Mouse (Mus musculus): ENCODE results near the gene Meis1.

Gene Meis1

DNA sequence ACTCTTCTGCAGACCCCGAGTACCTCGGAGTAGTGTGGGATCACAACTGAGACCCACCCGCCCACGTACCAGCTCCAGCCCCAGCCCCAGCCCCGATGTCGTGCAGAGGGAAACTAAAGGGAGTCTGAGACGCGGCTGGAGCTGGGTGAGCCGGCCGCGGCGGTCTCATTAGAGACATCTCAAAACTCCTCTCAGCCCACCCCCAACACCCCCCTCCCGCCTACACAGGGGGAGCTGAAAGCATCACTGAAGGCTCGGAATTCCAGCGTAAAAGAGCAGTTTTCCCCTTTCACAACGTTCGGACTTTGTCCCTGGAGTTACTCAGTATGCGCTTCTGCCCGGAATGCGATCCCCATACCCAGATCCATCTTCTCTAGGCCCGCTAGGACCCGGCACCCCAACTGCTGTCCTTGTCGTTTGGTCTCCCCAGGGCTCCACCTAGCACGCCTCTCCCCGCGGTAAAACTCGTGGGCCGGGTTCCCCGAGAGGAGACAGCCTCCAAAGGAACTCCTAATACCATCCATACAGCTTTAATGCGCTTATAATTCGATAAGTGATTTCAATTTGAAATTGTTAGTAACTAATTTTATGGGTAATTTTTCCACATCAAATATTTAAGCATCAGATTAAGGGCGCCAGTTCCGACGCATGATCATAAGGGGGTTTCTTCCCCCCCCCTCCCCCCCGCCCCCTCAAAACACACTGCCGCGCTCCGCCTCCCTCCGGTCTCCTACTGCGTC lies 141.7 kb downstream of the Meis1 start:
- DNase-seq (ENCODE audit: low read depth, low spot score), result no peak

DNA sequence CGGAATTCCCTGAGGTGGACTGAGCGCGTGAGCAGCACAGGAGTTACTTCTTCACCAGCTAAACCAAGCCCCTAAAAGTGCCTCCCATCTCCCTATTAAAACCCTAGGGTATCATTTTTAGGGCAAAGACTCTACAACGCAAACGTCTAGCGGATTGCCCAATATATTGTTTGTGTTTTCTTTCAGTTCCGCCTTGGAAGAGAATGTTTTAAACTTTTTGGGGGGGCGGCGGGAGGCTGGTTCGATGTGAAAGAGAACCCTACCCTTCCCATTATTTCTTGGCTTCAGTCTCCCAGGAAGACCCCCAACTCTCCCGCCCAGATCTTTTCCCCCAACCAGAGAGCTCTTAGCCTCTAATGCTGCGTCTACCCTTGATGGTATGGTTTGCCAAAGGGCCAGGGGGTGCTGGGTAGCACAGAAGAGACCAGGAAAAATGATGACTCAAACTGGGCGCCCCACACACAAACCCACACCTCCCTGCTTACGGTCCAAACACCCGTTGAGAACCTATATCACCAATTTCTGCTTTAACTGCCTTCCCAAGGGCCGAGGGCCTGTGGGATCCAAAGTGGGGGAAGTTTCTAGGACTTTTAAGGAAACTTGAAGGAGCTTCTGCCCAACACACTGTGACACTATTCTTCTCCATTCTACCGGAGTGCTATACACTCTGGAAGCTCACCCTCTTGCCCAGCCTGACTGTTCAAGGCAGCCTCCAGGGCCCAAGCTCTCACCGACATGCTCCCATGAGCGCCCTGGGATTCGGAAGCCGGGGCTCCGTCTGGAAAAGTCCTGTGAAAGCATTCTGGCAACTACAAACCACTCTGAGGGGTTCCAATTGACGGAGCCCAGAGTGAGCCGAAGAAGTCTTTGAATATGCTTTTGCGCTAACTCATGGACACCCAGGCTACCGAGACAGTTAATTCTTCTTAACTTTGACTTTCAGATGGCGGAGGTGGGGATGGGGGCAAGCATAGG lies 142.6 kb downstream of the Meis1 start:
- DNase-seq (ENCODE audit: low read depth, low spot score), result no peak

DNA sequence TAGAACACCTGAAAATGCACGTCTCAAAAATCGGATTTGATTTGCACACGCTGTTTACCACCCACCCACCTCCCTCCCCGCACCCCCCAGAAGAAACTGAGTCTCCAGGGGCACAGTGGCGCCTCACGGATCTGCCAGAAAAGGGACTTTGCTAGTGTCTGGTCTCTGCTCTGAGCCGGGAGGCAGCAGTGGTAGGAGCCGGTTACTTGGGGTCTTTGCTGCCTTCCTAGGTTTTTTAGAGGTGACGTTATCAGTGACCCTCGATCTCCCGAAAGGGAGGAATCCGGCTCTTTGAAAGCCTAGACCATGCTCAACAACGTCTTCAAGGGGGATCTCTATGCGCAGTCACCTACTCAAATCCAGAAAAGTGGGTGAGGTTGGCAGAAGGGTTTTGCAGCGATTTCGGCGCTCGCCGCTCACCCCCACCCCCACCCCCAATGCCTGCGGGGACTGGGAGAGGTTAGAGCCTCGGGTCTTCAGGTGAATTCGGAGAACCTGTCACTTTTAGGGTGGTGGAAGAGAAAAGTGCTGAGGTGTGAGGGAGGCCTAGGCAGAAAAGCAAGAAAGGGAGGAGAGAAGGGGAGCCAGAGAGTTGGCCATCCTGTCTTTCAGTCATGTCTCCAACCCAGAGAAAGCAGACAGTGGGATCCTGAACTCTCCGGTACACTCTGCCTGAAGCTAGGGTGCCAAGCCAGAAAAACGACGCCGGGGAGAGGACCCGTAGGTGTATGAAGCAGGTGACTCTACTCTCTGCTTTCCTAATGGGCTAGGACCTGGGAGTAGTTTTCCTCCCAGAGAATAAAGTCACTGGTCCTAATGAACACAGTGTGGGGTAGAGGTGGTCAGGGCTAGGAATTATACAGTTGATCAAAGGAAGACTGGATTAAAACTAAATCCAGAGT lies 143.5 kb downstream of the Meis1 start:
- no peak for DNase-seq (ENCODE audit: low read depth, low spot score)

DNA sequence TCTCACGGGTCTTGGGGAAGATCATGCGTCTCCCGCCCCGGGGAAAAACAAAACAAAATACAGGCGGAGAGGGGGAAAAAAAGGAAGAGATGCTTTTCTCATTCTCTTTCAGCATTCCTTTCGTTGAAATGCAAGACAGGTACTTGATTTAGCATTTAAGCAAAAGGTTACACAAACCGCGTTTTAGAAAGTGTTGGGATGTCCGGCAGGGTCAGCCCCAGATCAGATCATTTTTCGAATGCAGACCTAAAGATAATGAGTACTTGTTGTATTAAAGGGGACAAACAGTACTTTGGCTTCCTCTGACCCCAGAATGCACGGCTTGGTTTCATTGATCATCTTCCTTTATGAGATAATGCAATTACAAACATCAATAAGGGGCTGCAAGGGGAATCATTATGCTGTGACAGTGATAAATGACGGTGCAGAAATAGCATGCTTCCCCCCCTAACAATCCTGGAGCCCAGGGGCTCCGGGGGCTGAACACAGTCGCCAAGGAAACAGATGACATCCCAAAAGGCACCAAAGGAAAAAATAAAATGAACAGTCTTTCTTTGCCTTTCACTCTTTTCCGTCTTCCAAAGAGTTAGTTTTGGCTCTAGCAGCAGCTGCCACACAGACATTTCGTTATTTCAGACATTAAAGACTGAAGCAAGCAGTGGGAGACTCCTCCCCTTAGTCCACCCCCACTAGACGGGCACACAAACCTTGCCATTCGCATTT lies 144.3 kb downstream of the Meis1 start:
- DNase-seq (ENCODE audit: low read depth, low spot score), result no peak

DNA sequence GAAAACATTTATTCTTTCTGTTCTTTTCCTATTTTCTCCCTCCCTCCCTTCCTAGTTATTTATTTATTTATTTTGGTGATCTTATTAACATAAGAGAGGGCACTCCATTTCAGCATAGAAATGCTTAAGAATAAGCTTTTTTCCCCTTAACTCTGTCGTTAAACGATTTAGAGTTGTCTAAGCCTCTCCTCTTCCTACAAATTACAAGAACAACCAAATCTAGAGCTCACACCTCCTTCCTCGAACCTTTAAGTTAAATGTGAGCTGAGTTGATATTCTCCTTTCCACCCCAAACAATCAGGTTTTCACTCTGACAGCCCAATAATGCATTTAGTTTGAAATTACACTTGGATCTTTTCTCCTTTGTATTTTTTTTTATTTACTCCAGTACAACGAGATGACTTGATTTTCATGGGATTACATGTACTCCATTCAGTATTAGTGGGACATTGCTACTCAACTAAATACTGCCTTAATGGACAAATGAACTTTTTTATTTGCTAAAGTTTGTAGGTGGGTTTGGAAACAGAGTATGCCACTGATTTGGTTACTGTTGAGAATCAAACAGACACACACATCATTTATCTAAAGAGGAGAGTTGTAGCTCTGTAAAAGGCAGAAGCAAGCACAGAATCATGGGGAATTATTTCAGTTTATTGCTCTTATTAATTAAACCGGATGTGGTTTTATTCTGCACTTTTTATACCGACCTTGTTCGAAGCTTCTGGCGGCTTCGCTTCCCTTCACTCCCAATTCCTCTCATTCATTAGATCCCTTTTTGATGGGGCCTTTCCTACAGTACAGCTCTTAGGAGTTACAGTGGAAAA lies 145.1 kb downstream of the Meis1 start:
- DNase-seq (ENCODE audit: low read depth, low spot score), result no peak

DNA sequence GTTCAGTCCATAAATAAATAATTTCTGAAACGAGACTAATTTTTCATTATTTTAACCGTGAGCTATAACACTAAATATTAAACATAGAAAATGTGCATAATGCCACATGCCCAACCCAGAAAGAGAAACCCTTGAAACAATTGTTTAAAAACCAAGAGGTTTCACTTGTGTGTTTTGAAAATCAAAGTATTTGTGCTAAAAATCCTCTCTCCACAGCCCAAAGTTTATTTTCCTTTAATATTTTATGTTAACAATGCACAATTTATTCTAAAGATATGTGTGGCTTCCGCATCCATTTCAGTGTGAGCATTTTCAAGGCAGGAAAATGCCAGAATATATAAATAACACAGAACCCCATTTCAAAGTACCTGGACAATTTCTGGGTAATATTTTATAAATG lies 146.0 kb downstream of the Meis1 start:
- no peak for DNase-seq (ENCODE audit: low read depth, low spot score)

DNA sequence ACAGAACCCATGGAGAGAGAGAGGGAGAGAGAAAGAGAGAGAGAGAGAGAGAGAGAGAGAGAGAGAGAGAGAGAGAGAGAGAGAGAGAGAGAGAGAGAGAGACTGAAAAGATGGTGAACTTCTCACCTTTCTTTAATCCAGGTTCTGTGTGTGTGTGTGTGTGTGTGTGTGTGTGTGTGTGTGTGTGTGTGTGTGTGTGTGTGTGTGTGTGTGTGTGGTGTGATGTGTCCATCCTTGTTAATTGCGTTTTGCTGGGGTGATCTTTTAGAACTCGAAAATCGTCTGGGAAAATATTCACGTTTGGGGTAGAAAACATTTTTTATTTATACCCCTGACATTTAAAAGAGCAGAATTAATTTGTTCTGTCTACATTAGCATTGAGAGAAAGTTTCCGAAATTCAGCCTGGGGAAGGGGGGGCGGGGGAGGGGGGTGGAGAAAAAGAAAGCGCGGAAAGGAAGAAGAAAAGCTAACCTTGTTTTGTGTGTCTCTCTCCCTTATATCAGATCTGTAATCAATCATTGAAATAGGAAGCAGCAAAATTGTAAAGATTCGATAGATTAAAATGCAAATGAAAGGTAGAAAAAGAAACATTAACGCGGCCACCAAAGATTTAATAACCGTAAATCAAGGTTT lies 146.6 kb downstream of the Meis1 start:
- DNase-seq (ENCODE audit: low read depth, low spot score), result no peak

DNA sequence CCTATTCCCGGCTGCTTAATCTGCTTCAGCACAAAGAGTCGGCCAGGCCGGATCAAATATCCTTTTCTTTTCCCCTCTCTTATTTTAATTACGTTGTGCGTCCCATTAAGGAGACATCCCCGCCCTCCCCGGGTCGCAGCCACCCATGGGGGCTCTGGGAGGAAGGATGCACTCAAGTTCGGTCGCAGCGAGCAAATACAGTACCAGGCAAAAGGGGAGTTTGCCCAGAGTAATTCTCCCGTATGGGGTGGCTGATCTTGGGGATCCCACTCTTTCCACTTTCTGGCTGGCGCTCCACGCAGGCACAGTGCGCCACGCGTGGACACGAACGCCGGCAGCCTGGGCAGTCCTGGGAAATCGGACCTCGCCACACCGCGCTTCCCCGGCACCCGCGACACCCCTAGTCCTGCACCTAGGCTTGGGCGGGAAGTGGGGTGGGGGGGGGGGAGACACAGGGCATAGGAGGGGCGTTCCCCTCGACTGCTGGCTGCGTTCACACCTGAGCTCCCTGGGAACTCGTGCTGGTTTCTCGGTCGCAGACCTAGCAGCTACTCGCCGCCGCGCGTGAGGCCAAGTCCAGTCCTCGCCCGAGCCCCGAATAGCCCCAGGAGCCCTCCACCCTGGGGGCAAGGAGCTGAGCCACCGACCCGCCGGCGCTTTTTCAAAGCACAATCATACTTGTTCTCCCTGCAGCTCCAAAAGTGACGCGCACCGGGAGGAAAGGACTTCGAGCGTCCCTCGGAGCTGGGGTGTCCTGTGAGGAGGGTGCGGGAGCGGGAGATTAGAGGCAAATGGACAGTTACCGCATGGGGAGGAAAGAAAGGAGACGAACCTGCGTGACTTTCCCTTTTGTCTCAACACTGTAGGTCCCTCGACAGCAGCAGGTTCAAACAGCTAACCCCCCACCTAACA lies 147.4 kb downstream of the Meis1 start:
- no peak for DNase-seq (ENCODE audit: low read depth, low spot score)

DNA sequence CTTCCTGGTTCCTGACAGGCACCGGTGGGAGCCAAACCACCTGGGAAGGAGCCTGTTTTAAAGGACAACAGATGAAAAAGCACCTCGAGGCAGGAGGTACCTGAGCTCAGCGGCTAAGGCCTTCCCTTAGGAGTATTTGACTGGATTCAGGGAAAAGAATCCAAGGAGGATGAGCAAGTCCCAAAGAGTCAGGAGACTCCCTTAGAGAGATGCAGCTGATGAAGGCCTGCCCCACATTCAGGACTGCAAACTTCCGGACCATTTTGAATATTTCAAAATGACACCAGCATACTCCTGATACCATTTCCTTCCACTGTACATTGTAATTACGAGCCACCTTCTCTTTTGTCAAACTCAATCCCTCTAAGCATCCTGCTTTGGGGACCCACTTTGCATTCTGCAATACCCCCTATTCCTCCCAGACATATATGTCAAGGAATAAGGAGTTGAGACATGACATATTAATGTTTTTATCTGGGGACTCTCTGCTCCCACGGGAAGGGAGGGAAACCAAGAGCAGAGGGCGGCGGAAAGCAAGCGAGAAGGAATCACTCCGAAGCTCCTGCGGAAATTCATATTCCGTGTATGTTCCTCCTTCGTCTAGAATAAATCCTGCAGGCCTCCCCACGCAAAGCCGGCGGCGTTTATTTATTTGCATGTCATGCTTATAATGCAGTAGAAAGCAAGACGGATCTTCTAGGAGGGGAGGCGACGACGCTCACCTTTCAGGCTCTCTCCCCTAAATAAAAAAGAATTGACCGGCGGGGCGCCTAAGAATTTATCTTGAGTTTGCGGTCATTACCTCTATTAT lies 148.5 kb downstream of the Meis1 start:
- DNase-seq (ENCODE audit: low read depth, low spot score), result no peak

DNA sequence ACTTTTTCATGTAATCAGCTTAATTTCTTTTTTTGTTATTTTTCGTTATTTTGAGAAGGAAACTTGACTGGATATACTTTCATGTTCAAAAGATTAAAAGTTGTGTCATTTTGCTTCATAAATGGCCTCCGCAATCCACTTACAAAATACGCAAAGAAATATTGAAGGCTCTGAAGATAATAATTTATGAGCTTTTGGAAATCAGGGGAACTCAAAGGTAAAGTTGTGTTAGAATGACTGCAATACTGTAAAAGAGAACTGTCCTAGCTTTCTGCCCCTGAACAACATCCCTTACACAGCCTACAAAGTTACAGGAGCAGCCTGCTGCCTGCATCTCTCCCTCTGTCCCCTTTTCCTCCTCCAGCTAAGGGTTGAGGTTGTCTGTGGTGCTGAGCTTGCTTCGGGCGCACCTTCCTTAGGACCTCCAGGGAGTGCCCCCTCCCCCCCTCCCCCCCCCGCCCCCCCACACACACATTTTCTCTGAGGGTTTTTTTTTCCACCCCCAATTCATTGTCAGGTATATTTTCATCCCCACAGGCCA lies 149.3 kb downstream of the Meis1 start:
- no peak for DNase-seq (ENCODE audit: low read depth, low spot score)

DNA sequence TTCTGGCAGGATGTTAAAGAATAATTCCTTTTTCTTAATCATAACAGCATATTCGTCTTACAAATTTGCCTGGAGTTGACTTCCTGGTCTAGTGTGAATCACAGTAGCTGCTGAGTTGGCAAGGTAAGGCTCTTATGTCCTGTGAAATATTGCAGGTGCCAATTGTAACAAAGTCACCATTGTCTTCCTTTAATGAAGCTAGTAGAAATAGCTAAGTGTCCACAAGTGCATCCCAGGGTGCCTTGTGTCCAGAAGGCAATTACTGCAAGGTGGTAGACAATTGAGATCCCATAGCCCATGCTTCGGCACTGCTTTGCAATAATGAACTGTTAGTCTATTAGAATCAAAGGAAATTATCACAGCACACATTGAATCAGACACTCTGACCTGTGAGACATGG lies 151.1 kb downstream of the Meis1 start:
- DNase-seq (ENCODE audit: low read depth, low spot score), result no peak

DNA sequence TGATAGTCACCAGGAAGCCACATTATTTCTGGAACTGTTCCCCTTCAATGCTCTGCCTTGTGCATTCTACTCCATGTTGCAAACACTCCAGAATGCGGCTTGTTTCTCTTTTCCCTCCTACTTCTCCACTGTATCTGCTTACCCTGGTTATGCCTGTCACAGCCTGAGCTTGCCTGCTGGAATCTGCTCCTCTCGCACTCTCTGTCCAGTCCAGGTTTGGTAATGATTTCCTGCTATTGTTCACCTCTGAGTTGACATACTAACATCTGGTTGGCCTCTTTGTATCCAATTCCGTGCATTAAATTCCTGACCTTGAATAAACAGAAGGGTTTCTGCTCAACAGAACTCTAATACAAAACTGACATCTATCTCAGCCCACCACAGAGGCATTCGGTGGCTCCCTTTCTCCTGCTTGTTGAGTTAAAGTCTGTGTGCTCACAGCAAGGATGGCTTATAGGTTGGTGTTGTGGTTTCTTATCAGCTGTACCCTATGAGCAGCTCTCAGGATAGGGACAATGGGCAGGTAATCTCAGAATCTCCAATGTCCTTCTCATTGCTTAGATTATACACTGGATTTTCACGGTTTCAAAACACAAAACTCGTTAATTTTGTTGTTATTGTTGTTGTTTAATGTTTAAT lies 152.5 kb downstream of the Meis1 start:
- DNase-seq (ENCODE audit: low read depth, low spot score), result no peak

DNA sequence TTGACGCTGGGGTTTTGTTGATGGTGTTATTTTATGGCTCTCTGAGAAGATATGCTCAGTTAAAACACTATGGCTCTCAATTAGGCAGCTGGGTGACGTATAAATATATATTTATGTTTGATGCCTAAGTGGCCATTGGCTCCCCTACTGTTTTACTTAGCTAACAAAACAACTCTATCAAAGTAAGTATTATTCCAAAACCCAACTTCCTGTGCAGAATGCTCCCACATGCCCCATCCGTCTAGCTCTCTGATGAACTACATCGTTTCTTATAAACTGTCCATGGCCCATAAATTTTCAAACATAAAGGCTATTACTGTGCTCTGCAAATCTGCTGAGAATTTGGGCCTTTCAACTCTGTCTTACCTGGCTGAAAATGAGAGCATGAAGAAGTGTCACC lies 168.0 kb downstream of the Meis1 start:
- no peak for DNase-seq (ENCODE audit: low read depth, low spot score)

DNA sequence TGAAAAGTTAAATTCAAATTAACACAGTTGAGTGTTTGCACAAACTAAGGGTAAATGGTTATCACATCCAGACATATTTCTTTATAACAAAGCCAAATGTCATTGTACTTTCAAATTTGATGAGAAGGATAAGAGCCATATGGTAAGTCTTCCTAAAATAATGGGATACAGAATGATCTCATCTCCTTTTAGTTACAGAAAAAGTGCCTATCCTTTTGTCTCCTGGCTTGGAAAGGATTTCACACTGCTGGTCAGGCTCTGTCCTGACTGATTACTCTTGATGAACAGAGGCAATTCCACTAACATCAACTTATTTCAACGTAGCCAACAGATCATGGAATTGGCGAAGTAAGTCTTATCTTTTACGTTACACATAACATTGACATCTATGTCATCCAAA lies 171.1 kb downstream of the Meis1 start:
- DNase-seq (ENCODE audit: low read depth, low spot score), result no peak

DNA sequence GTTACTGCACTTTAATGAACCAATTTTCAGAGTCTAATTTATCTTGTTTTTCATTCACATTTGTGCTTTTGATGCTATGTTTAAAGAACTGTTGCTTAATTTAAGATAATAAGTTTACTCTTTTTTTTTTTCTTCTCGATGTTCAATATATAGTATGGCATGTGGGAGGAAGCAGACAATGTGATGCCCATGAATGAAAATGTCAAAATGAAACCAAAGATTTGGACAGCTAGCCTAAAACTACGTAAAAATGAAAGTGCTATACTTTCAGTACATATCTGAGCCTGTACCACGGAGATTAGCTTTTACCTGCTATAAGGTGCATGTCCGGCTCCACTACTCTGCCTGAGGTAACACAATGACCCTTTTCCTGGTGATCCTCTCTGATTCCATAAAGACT lies 172.3 kb downstream of the Meis1 start:
- DNase-seq (ENCODE audit: low read depth, low spot score), result no peak

DNA sequence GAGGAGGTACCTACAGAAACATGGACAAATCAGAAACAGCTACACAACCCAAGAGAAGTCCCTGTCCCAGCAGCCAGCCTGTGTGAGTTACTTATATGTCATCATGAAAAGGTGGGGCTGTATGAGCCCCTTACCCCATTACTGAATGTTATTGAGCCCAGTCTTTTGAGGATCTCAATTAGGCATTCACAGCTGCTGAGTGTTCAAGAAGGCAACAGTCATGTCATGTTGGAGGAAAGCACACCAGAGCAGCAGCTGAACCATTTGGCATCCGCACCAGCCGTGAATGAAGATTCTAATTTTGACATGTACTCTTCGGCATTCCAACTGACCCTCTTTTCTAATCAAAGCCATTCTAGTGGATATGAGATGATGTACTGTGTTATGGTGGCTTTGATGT lies 172.9 kb downstream of the Meis1 start:
- DNase-seq (ENCODE audit: low read depth, low spot score), result no peak

DNA sequence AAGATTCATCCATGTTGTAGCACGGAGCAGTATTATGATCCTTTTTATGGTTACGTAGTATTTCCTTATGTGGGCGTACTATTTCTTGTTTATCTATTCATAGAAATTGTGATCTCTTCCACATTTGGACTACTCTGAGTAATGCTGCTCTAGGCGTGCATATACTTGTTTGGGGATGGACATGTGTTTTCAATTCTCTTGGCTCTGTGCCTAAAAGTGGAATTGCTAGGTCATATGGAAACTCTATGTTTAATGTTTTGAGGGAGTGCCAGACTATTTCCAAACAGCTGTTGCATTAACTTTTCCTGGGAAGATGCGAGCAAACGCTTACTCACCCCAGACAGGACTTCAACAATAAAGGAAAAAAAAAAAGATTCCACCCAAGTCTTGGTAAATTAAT lies 173.3 kb downstream of the Meis1 start:
- no peak for DNase-seq (ENCODE audit: low read depth, low spot score)

All from telencephalon, adult 2 months (tissue).